Mouse (Mus musculus): ENCODE measurements around the gene Hivep3. TPM values are rescaled to one million over a fixed set of nuclear protein-coding genes. Genes with fewer than 3 reads are reported as not detected.

The Hivep3 gene
- total RNA-seq, 2 experiments from 2014 or later = 46.5 to 54.8 TPM

- DNase-seq (ENCODE audit: low spot score in 2 of 2) = no peak
- no peak for TF ChIP-seq CTCF (conservative IDR thresholded peaks at IDR 0.05)
These were observed 768 bp downstream of the Hivep3 start for GRCm38 (mm10) chr4:119734352-119734751.

GRCm38 (mm10) chr4:119738641-119739040, 5.1 kb downstream of the Hivep3 start:
- no peak for DNase-seq (ENCODE audit: low spot score in 2 of 2)
- peak overlapping the region; percentile 68 for H3K27ac ChIP-seq
- TF ChIP-seq CTCF (conservative IDR thresholded peaks at IDR 0.05) = no peak

More at GRCm38 (mm10) chr4:119734352-119734751, 768 bp downstream of the Hivep3 start:
- Histone ChIP-seq H3K27ac (peak overlapping the region; percentile 95), H3K4me3 (peak overlapping the region; percentile 99)

GRCm38 (mm10) chr4:119739301-119740062, 5.9 kb downstream of the Hivep3 start:
- TF ChIP-seq CTCF (conservative IDR thresholded peaks at IDR 0.05) = no peak
- H3K4me3 ChIP-seq = no peak overlapping the region
- H3K27ac ChIP-seq = peak overlapping the region; percentile 68
- no peak for DNase-seq (ENCODE audit: low spot score in 2 of 2)

More at GRCm38 (mm10) chr4:119738641-119739040, 5.1 kb downstream of the Hivep3 start:
- H3K4me3 ChIP-seq = no peak overlapping the region

- no peak overlapping the region for H3K4me3 ChIP-seq
- H3K27ac ChIP-seq = no peak overlapping the region
- DNase-seq (ENCODE audit: low spot score in 2 of 2) = no peak
- TF ChIP-seq CTCF (conservative IDR thresholded peaks at IDR 0.05) = no peak
These were observed 14.8 kb downstream of the Hivep3 start for GRCm38 (mm10) chr4:119748341-119748740.

- DNase-seq (ENCODE audit: low spot score in 2 of 2) = no peak
- TF ChIP-seq CTCF (conservative IDR thresholded peaks at IDR 0.05) = no peak
These were observed 16.6 kb downstream of the Hivep3 start for GRCm38 (mm10) chr4:119750157-119750556.

GRCm38 (mm10) chr4:119750681-119751211, 17.2 kb downstream of the Hivep3 start:
- no peak for TF ChIP-seq CTCF (conservative IDR thresholded peaks at IDR 0.05)

More at GRCm38 (mm10) chr4:119750157-119750556, 16.6 kb downstream of the Hivep3 start:
- H3K4me3 ChIP-seq = no peak overlapping the region
- H3K27ac ChIP-seq = no peak overlapping the region

GRCm38 (mm10) chr4:119751408-119752006, 17.9 kb downstream of the Hivep3 start:
- Histone ChIP-seq H3K4me3 (no peak overlapping the region), H3K27ac (no peak overlapping the region)
- no peak for TF ChIP-seq CTCF (conservative IDR thresholded peaks at IDR 0.05)
- DNase-seq (ENCODE audit: low spot score in 2 of 2) = no peak

More at GRCm38 (mm10) chr4:119750681-119751211, 17.2 kb downstream of the Hivep3 start:
- Histone ChIP-seq H3K27ac (no peak overlapping the region), H3K4me3 (no peak overlapping the region)
- no peak for DNase-seq (ENCODE audit: low spot score in 2 of 2)

- TF ChIP-seq CTCF (conservative IDR thresholded peaks at IDR 0.05) = no peak
- peak overlapping the region; percentile 66 for H3K27ac ChIP-seq
- DNase-seq (ENCODE audit: low spot score in 2 of 2) = peak in 1 of 2 experiments; percentile 49
- H3K4me3 ChIP-seq = no peak overlapping the region
These were observed 26.1 kb downstream of the Hivep3 start for GRCm38 (mm10) chr4:119759574-119760233.

- peak overlapping the region; percentile 66 for H3K27ac ChIP-seq
- TF ChIP-seq CTCF (conservative IDR thresholded peaks at IDR 0.05) = peak; percentile 56
- H3K4me3 ChIP-seq = no peak overlapping the region
- no peak for DNase-seq (ENCODE audit: low spot score in 2 of 2)
These were observed 27.2 kb downstream of the Hivep3 start for GRCm38 (mm10) chr4:119760820-119761219.

- no peak overlapping the region for H3K4me3 ChIP-seq
- TF ChIP-seq CTCF (conservative IDR thresholded peaks at IDR 0.05) = no peak
- H3K27ac ChIP-seq = peak overlapping the region; percentile 66
- DNase-seq (ENCODE audit: low spot score in 2 of 2) = no peak
These were observed 28.0 kb downstream of the Hivep3 start for GRCm38 (mm10) chr4:119761459-119762121.

GRCm38 (mm10) chr4:119762171-119762570, 28.6 kb downstream of the Hivep3 start:
- TF ChIP-seq CTCF (conservative IDR thresholded peaks at IDR 0.05) = no peak
- no peak for DNase-seq (ENCODE audit: low spot score in 2 of 2)
- Histone ChIP-seq H3K27ac (peak overlapping the region; percentile 66), H3K4me3 (no peak overlapping the region)

GRCm38 (mm10) chr4:119768046-119768445, 34.5 kb downstream of the Hivep3 start:
- TF ChIP-seq CTCF (conservative IDR thresholded peaks at IDR 0.05) = no peak
- no peak for DNase-seq (ENCODE audit: low spot score in 2 of 2)
- H3K27ac ChIP-seq = no peak overlapping the region
- H3K4me3 ChIP-seq = no peak overlapping the region
